Mouse (Mus musculus) gastrocnemius, adult 2 months (tissue): Measurements from ENCODE around the gene Usp39. TPM values are rescaled to one million over a fixed set of nuclear protein-coding genes. Genes with fewer than 3 reads are reported as not detected.

ENCODE experiments used
- DNase-seq: peaks from one replicate; pipeline ENCODE4 v3.0.0; 2022
- H3K27ac ChIP-seq: fragments of 200-600 bp; 2 replicates; pipeline ENCODE4 v1.8.1; 2022; ENCODE audit warnings: mild to moderate bottlenecking
- H3K4me3 ChIP-seq: fragments of 200-600 bp; 2 replicates; pipeline ENCODE4 v1.8.1; 2022; ENCODE audit warnings: mild to moderate bottlenecking, moderate library complexity
- CTCF ChIP-seq: fragments of 200-600 bp; IDR thresholded peaks from 2 replicates; pipeline ENCODE4 v1.8.1; 2022; ENCODE audit warnings: antibody characterized with exemption, mild to moderate bottlenecking, moderate library complexity
- intact Hi-C: fragments of 180-260 bp; cut with DNase I; formaldehyde crosslinking; loops from one replicate; pipeline ENCODE4 v1.15.1; 2025
- total RNA-seq, 2 experiments: library from RNA; stranded (reverse); gene quantifications; 2 replicates each; pipeline ENCODE4 v1.2.3; 2021

Usp39 gene
- total RNA-seq, 2 experiments from 2014 or later = 16.4 to 18.4 TPM

DNA sequence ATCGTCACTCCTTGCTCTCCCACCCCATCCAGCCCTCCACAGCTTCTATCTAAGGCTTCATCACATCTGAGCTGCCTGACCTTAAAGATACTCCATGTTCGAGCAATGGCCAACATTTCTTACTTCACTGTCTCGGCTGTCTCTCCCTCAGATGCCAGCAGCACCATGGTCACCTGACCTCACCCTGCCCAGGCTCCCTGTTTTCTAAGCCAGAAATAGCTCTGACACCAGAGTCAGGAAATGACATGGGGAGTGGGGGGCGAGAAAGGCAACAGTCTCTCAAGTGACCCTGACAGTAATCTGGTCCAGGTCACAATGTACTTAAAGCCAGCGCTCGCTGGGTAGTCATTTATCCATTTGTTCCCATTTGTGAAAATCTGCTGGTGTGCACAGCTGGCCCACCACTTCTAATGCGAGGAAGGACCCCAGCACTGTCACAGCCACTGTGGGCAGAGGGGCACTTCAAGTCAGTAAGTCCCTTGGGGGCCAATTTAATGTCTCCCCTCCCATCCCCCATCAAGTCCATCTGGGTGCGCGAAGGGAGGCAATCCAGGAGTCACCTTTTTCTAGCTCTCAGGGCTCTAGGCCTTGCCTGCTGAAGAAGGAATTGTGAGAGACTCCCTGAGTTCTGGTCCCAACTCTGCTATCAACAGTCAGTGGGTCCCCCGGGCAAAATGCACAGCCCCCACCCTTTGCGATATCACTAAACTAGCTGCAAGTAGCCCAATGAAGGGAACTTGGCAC lies 31.7 kb downstream of the Usp39 start:
- H3K4me3 ChIP-seq = no peak overlapping the region
- H3K27ac ChIP-seq = peak overlapping the region; percentile 77
- DNase-seq = peak; percentile 59
- intact Hi-C loops = no loop called here
- no peak for TF ChIP-seq CTCF

GRCm38 (mm10) chr6:72312198-72312597 lies 32.8 kb downstream of the Usp39 start:
- DNase-seq = no peak
- peak overlapping the region; percentile 77; the same call in 1 of the 2 replicates for H3K27ac ChIP-seq
- TF ChIP-seq CTCF = no peak
- no peak overlapping the region for H3K4me3 ChIP-seq
- intact Hi-C loops = no loop called here

GRCm38 (mm10) chr6:72303510-72303909 lies 41.5 kb downstream of the Usp39 start:
- Histone ChIP-seq H3K27ac (no peak overlapping the region), H3K4me3 (no peak overlapping the region)
- TF ChIP-seq CTCF = no peak
- DNase-seq = no peak
- intact Hi-C loops = no loop called here

- no peak for DNase-seq
- no peak overlapping the region for H3K27ac ChIP-seq
- TF ChIP-seq CTCF = no peak
- H3K4me3 ChIP-seq = no peak overlapping the region
- intact Hi-C loops = no loop called here
Observed at GRCm38 (mm10) chr6:72302349-72302925, 42.5 kb downstream of the Usp39 start.

- Histone ChIP-seq H3K4me3 (no peak overlapping the region), H3K27ac (no peak overlapping the region)
- no peak for TF ChIP-seq CTCF
- intact Hi-C loops = no loop called here
- DNase-seq = no peak
Observed at GRCm38 (mm10) chr6:72297825-72298224, 47.2 kb downstream of the Usp39 start.

DNA sequence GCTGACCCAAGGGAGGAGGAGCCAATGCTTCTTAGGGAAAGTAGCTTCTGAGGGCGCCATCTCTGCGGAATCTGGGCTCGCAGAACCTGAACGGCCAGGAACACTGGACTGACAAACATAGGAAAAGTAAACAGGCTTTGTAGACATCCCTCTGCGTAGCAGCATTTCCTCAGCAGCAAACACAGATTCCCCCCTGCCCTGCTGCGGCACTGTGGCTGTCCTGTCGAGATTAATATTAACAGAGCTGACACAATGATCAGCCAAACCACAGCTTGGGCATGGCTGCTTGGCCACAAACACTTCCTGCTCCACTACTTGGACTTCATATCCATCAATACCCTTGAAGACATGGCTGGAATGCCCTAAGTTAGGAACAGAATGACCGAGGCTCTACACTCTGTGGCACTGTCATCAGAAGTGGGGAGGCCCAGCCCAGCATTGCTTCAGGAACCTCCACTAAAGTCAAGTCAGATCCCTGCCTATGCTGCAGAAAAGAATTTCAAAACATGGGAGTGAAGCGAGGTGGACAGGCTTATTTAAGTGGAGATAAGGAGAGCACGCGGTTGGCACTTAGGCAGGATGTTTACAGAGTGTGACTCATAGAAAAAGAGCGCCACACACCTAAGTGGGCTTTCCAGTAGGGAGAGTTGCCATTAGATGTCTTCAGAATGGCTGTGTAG lies 51.9 kb downstream of the Usp39 start:
- intact Hi-C loops = no loop called here
- DNase-seq = no peak

DNA sequence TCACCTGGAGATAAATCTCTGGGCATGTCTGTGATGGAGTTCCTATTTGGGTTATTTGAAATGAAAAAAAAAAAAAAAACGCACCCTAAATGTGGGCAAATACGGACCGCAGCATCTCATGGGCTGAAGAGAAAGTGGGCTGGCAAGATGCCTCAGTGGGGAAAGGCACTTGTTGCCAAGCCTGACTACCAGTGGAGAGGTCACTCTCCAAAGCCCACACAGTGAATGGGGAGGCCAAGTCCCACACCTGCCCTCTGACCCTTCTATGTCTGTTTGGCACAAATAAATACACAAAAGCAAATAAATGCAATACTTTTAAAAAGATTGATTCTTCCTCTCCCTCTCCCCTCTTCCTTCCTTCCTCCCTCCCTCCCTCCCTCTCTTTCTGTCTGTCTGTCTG lies 55.5 kb downstream of the Usp39 start:
- intact Hi-C loops = no loop called here
- TF ChIP-seq CTCF = no peak
- H3K27ac ChIP-seq = no peak overlapping the region
- no peak for DNase-seq
- no peak overlapping the region for H3K4me3 ChIP-seq

More for the DNA sequence above, 51.9 kb downstream of the Usp39 start:
- no peak overlapping the region for H3K27ac ChIP-seq
- H3K4me3 ChIP-seq = no peak overlapping the region
- no peak for TF ChIP-seq CTCF

DNA sequence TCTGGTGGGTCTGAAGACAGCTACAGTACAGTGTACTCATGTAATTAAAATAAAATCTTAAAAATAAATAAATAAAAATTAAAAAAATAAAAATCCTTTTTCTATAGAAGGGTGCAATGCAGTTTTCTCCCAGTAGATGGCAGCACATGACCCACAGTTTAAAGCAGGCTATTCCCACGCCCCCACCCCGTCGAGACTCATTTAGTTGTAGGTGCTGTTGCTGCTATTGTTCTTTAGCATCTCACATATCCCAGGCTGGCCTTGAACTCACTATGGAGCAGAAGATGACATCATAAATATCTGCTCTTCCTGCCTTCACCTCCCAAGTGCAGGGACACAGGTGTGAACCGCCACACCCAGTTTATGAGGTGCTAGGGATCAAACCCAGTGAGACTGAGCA lies 61.1 kb downstream of the Usp39 start:
- Histone ChIP-seq H3K4me3 (no peak overlapping the region), H3K27ac (no peak overlapping the region)
- DNase-seq = peak; percentile 44
- intact Hi-C loops = loop anchor here (2.0 to 5.0 kb wide), 3 partner anchors 35 to 123 kb away; partner anchors contain the start of gene Vamp8
- peak; percentile 91; the same call in 1 of the 2 replicates for TF ChIP-seq CTCF

DNA sequence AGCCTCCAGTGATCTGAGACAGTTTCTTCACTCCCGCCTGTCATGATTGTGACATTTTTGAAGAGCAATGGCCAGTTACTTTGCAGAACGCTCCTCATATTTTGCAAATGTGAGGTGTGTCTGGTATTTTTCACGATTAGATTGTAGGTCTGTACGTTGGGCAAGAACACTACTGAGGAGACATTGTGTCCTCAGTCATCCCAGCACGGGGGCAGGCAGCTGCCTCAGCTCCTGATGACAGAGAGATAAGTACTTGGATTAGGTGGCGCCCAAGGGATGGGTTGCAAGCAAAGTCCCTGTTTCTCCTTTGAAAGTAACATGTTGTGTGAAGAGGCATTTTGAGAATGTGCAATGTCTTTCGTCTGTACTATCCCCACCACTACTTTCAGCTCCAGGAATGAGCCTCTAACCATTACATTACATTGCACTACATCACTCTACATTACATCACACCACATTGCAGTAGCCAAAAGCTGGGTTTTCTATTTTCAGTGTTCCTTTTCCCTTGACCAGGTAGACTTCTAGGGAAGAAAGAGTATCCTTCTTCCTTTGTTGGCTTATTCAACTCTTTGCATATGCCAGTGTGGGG lies 64.5 kb downstream of the Usp39 start:
- no peak for TF ChIP-seq CTCF

GRCm38 (mm10) chr6:72279505-72279904 lies 65.5 kb downstream of the Usp39 start:
- Histone ChIP-seq H3K4me3 (no peak overlapping the region), H3K27ac (no peak overlapping the region)
- intact Hi-C loops = no loop called here
- no peak for TF ChIP-seq CTCF
- DNase-seq = no peak

More for the DNA sequence above, 64.5 kb downstream of the Usp39 start:
- no peak for DNase-seq
- no peak overlapping the region for H3K4me3 ChIP-seq
- no peak overlapping the region for H3K27ac ChIP-seq
- intact Hi-C loops = loop anchor here (5.0 kb wide), 2 partner anchors 112 to 127 kb away; partner anchors contain the start of gene Vamp8

DNA sequence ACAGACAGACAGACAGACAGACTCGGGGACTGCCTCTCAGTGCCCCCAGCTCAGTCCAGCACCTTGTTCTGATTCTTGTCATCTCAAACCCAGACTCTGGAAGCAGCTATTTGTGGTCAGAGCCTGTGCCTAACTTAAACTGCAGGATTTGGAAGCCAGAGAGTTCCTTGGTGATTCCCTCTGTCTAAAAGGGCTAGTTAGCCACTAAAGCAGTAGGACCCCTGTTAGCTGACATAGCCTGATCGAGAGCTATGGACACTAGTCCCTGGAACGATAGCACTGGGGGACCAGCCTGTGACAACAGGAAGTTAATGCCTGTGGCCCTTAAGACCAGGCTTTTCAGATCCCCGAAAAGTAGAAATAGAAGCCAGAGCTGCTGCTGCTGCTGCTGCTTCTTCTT lies 66.1 kb downstream of the Usp39 start:
- DNase-seq = no peak
- intact Hi-C loops = no loop called here
- Histone ChIP-seq H3K27ac (peak overlapping the region; percentile 80), H3K4me3 (no peak overlapping the region)
- TF ChIP-seq CTCF = no peak

DNA sequence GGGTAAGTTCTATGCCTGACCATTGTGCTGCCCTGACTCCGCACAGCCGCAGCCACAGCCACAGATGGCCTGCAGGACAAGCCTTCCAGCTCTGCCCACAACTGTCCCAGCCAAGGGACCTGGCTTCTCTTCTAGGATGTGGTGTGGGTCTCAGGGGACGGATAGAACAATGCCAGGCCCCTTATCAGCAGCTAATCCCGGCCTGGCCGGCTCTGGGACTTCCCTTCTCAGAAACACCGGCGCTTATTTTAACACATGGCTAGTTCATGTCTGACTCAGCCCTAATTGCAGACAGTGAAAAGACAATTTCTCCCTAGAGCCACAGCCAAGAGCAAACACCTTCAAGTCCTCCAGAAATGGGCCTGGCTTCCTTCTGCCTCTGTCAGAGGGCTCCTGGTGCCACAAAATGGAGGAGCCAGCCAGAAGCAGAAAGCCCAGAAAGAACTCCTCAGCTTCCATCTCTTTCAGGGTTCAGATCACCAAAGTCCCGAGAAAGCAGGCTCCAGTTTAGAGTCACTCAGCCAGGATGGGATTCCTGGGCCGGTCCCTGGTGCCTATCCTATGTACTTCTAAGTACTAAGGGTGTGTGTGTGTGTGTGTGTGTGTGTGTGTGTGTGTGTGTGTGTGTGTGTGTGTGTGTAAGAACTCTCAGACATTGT lies 67.3 kb downstream of the Usp39 start:
- peak overlapping the region; percentile 89 for H3K27ac ChIP-seq
- intact Hi-C loops = no loop called here

More for the DNA sequence above, 67.3 kb downstream of the Usp39 start:
- no peak for TF ChIP-seq CTCF
- DNase-seq = peak; percentile 56
- H3K4me3 ChIP-seq = peak overlapping the region; percentile 40; the same call in 1 of the 2 replicates
